Mouse (Mus musculus) forebrain, embryonic 15.5 days (tissue): ENCODE results near the gene H2-DMb1. TPM values are rescaled to one million over a fixed set of nuclear protein-coding genes. Genes with fewer than 3 reads are reported as not detected.
A peak's percentile ranks its signal among the peaks of the same experiment; 100 is the strongest.

Experiments
- ATAC-seq: fragments of 200-750 bp; cut with Nextera tagmentation; replicated peaks from 2 replicates; pipeline ENCODE4 v1.8.0; 2017; ENCODE audit warnings: mild to moderate bottlenecking, moderate TSS enrichment, moderate library complexity
- H3K27ac ChIP-seq: fragments of 300-500 bp; sonication (generic); replicated peaks from 2 replicates; pipeline ENCODE4 v1.5.1; 2015; ENCODE audit warnings: mild to moderate bottlenecking, inconsistent platforms
- H3K27me3 ChIP-seq: fragments of 300-500 bp; sonication (generic); 2 replicates; pipeline ENCODE4 v1.6.1; 2015; ENCODE audit warnings: inconsistent platforms
- H3K36me3 ChIP-seq: fragments of 300-500 bp; sonication (generic); 2 replicates; pipeline ENCODE4 v1.6.1; 2015; ENCODE audit warnings: mild to moderate bottlenecking, inconsistent platforms
- H3K4me1 ChIP-seq: fragments of 300-500 bp; sonication (generic); 2 replicates; pipeline ENCODE4 v1.6.1; 2015; ENCODE audit warnings: inconsistent platforms
- H3K4me2 ChIP-seq: fragments of 300-500 bp; sonication (generic); replicated peaks from 2 replicates; pipeline ENCODE4 v1.6.1; 2015; ENCODE audit warnings: mild to moderate bottlenecking, inconsistent platforms
- H3K4me3 ChIP-seq: fragments of 300-500 bp; sonication (generic); 2 replicates; pipeline ENCODE4 v1.5.1; 2015; ENCODE audit warnings: mild to moderate bottlenecking, inconsistent platforms
- H3K9ac ChIP-seq: fragments of 300-500 bp; sonication (generic); replicated peaks from 2 replicates; pipeline ENCODE4 v1.6.1; 2015; ENCODE audit warnings: mild to moderate bottlenecking, inconsistent platforms
- H3K9me3 ChIP-seq: fragments of 300-500 bp; sonication (generic); 2 replicates; pipeline ENCODE4 v1.6.1; 2016; ENCODE audit warnings: inconsistent platforms
- WGBS: fragments of 180-500 bp; shearing (Covaris S2); methylation state at CpG from one replicate; pipeline ENCODE4 v1.1.7; 2015; ENCODE audit warnings: mixed read lengths; 5-methylcytosine and 5-hydroxymethylcytosine counted together
- polyA plus RNA-seq: library from polyadenylated mRNA; unstranded; fragments of >200 nt; fragmentation: Nextera tagmentation; extraction: Ambion mirVana; gene quantifications from 2 replicates; pipeline ENCODE4 v1.2.1, GENCODE M21; 2015

H2-DMb1 gene
- polyA plus RNA-seq, 1 experiment from 2014 or later, result 0.88 TPM

- Histone ChIP-seq H3K9ac (peak overlapping the region; percentile 73), H3K4me1 (peaks cover 26% of the 10 kb centered on the region), H3K4me3 (peak overlapping the region; percentile 90), H3K36me3 (peaks cover 32% of the 10 kb centered on the region), H3K27ac (peak overlapping the region; percentile 100), H3K4me2 (peak overlapping the region; percentile 80), H3K9me3 (no peaks in the 10 kb centered on the region), H3K27me3 (no peaks in the 10 kb centered on the region)
- WGBS, result under 1% methylated on average over 57 of the region's 67 CpGs
- no peak for ATAC-seq
Observed at GRCm38 (mm10) chr17:34118113-34118872, 34.6 kb upstream of the H2-DMb1 start.

GRCm38 (mm10) chr17:34118873-34119248 lies 34.0 kb upstream of the H2-DMb1 start:
- ATAC-seq, result no peak; the same call in 1 of the 2 replicates
- H3K36me3 ChIP-seq, result peaks cover 26% of the 10 kb centered on the region
- H3K4me1 ChIP-seq, result peaks cover 32% of the 10 kb centered on the region
- peak overlapping the region; percentile 90 for H3K4me3 ChIP-seq
- 0% methylated on average over 38 of the region's 38 CpGs for WGBS
- H3K4me2 ChIP-seq, result peak overlapping the region; percentile 80
- H3K27ac ChIP-seq, result peak overlapping the region; percentile 100
- H3K9me3 ChIP-seq, result no peaks in the 10 kb centered on the region
- no peaks in the 10 kb centered on the region for H3K27me3 ChIP-seq
- H3K9ac ChIP-seq, result peak overlapping the region; percentile 73

GRCm38 (mm10) chr17:34119249-34120179 lies 33.4 kb upstream of the H2-DMb1 start, which contains the start of gene H2-DMa:
TSS of gene H2-DMa (plus strand) at chr17:34119541.
- Histone ChIP-seq H3K27me3 (no peaks in the 10 kb centered on the region), H3K9me3 (no peaks in the 10 kb centered on the region), H3K9ac (peak within 1 kb of the TSS; percentile 98), H3K4me2 (peak within 1 kb of the TSS; percentile 80), H3K4me3 (peak within 1 kb of the TSS; percentile 90), H3K27ac (peak within 1 kb of the TSS; percentile 100), H3K36me3 (peaks cover 20% of the 10 kb centered on the region), H3K4me1 (peaks cover 37% of the 10 kb centered on the region)
- peak; percentile 79 for ATAC-seq
- under 1% methylated on average over 95 of the region's 96 CpGs for WGBS

GRCm38 (mm10) chr17:34120180-34120723 lies 32.6 kb upstream of the H2-DMb1 start:
- Histone ChIP-seq H3K27me3 (no peaks in the 10 kb centered on the region), H3K4me2 (peak overlapping the region; percentile 80), H3K4me1 (peaks cover 41% of the 10 kb centered on the region), H3K36me3 (peaks cover 12% of the 10 kb centered on the region), H3K9ac (peak overlapping the region; percentile 98), H3K9me3 (no peaks in the 10 kb centered on the region), H3K27ac (peak overlapping the region; percentile 100), H3K4me3 (peak overlapping the region; percentile 90)
- no peak for ATAC-seq
- under 1% methylated on average over 38 of the region's 42 CpGs for WGBS

- 1% methylated on average over 31 of the region's 31 CpGs for WGBS
- Histone ChIP-seq H3K36me3 (peaks cover 7% of the 10 kb centered on the region), H3K27ac (peak overlapping the region; percentile 100), H3K27me3 (no peaks in the 10 kb centered on the region), H3K9me3 (no peaks in the 10 kb centered on the region), H3K4me1 (peaks cover 39% of the 10 kb centered on the region), H3K4me3 (peak overlapping the region; percentile 90), H3K4me2 (peak overlapping the region; percentile 80), H3K9ac (peak overlapping the region; percentile 98)
- ATAC-seq, result no peak
Observed at GRCm38 (mm10) chr17:34120814-34121171, 32.1 kb upstream of the H2-DMb1 start.

- Histone ChIP-seq H3K27ac (peak overlapping the region; percentile 100), H3K4me1 (peaks cover 36% of the 10 kb centered on the region), H3K9ac (peak overlapping the region; percentile 98), H3K9me3 (no peaks in the 10 kb centered on the region), H3K36me3 (0 out of 2 replicates have a peak, but pooled peaks cover 4% of the 10 kb centered on the region), H3K27me3 (no peaks in the 10 kb centered on the region), H3K4me2 (peak overlapping the region; percentile 80), H3K4me3 (peak overlapping the region; percentile 90)
- peak; percentile 18 for ATAC-seq
- WGBS, result under 1% methylated on average over 34 of the region's 35 CpGs
Observed at GRCm38 (mm10) chr17:34121172-34121878, 31.5 kb upstream of the H2-DMb1 start.

GRCm38 (mm10) chr17:34121879-34122187 lies 31.0 kb upstream of the H2-DMb1 start:
- no peaks in the 10 kb centered on the region for H3K27me3 ChIP-seq
- peak overlapping the region; percentile 90 for H3K4me3 ChIP-seq
- WGBS, result 2% methylated on average over 10 of the region's 10 CpGs
- peak overlapping the region; percentile 98 for H3K9ac ChIP-seq
- H3K9me3 ChIP-seq, result no peaks in the 10 kb centered on the region
- ATAC-seq, result no peak
- H3K4me2 ChIP-seq, result peak overlapping the region; percentile 80
- peaks cover 30% of the 10 kb centered on the region for H3K4me1 ChIP-seq
- H3K27ac ChIP-seq, result peak overlapping the region; percentile 100
- 0 out of 2 replicates have a peak, but pooled peaks cover 3% of the 10 kb centered on the region for H3K36me3 ChIP-seq

- ATAC-seq, result peak; percentile 41
- WGBS, result under 1% methylated on average over 70 of the region's 75 CpGs
Observed at GRCm38 (mm10) chr17:34122188-34122984, 30.5 kb upstream of the H2-DMb1 start, which contains the start of gene Brd2. TSS of gene Brd2 (minus strand) at chr17:34122634.

GRCm38 (mm10) chr17:34123111-34123510 lies 29.8 kb upstream of the H2-DMb1 start:
- Histone ChIP-seq H3K9ac (peak overlapping the region; percentile 98), H3K9me3 (no peaks in the 10 kb centered on the region), H3K36me3 (no peaks in the 10 kb centered on the region), H3K4me3 (peak overlapping the region; percentile 90), H3K27me3 (no peaks in the 10 kb centered on the region), H3K27ac (peak overlapping the region; percentile 100), H3K4me2 (peak overlapping the region; percentile 80), H3K4me1 (peaks cover 29% of the 10 kb centered on the region)
- ATAC-seq, result no peak
- 1% methylated on average over 7 of the region's 7 CpGs for WGBS

More at GRCm38 (mm10) chr17:34122188-34122984, 30.5 kb upstream of the H2-DMb1 start, which contains the start of gene Brd2:
- Histone ChIP-seq H3K27me3 (no peaks in the 10 kb centered on the region), H3K4me3 (peak within 1 kb of the TSS; percentile 90), H3K4me1 (peaks cover 28% of the 10 kb centered on the region), H3K9ac (peak within 1 kb of the TSS; percentile 98), H3K27ac (peak within 1 kb of the TSS; percentile 100), H3K4me2 (peak within 1 kb of the TSS; percentile 80), H3K9me3 (no peaks in the 10 kb centered on the region), H3K36me3 (no peaks in the 10 kb centered on the region)

- 4% methylated on average over 2 of the region's 2 CpGs for WGBS
- Histone ChIP-seq H3K4me1 (peaks cover 33% of the 10 kb centered on the region), H3K36me3 (no peaks in the 10 kb centered on the region), H3K27ac (peak overlapping the region; percentile 100), H3K27me3 (no peaks in the 10 kb centered on the region), H3K4me3 (peak overlapping the region; percentile 90), H3K9me3 (no peaks in the 10 kb centered on the region), H3K4me2 (peak overlapping the region; percentile 80), H3K9ac (peak overlapping the region; percentile 98)
- no peak for ATAC-seq
Observed at GRCm38 (mm10) chr17:34123518-34123917, 29.4 kb upstream of the H2-DMb1 start.

- H3K9me3 ChIP-seq, result no peaks in the 10 kb centered on the region
- no peaks in the 10 kb centered on the region for H3K36me3 ChIP-seq
- WGBS, result 89% methylated on average over 6 of the region's 6 CpGs
- no peak overlapping the region for H3K4me2 ChIP-seq
- ATAC-seq, result no peak
- H3K4me3 ChIP-seq, result no peak overlapping the region
- H3K27me3 ChIP-seq, result no peaks in the 10 kb centered on the region
- H3K4me1 ChIP-seq, result peaks cover 42% of the 10 kb centered on the region
- no peak overlapping the region for H3K9ac ChIP-seq
- H3K27ac ChIP-seq, result no peak overlapping the region
Observed at GRCm38 (mm10) chr17:34124649-34125048, 28.2 kb upstream of the H2-DMb1 start.
